Mouse (Mus musculus) intestine, postnatal 0 days (tissue): ENCODE results near the gene Litaf. TPM values are rescaled to one million over a fixed set of nuclear protein-coding genes. Genes with fewer than 3 reads are reported as not detected.

Experiments
- ATAC-seq: fragments of 200-750 bp; cut with Nextera tagmentation; 2 replicates; pipeline ENCODE4 v1.8.0; 2017; ENCODE audit warnings: mild to moderate bottlenecking, moderate TSS enrichment, moderate library complexity
- H3K27ac ChIP-seq: fragments of 300-500 bp; sonication (generic); 2 replicates; pipeline ENCODE4 v1.5.1; 2014; ENCODE audit warnings: mild to moderate bottlenecking, low read depth, low read length, moderate library complexity
- H3K27me3 ChIP-seq: fragments of 300-500 bp; sonication (generic); replicated peaks from 2 replicates; pipeline ENCODE4 v1.6.1; 2014; ENCODE audit warnings: low read length, mixed read lengths; ENCODE audit not compliant: control insufficient read depth, insufficient read depth
- H3K36me3 ChIP-seq: fragments of 300-500 bp; sonication (generic); 2 replicates; pipeline ENCODE4 v1.6.1; 2014; ENCODE audit warnings: mild to moderate bottlenecking, moderate library complexity; ENCODE audit not compliant: control insufficient read depth, insufficient read depth
- H3K4me1 ChIP-seq: fragments of 300-500 bp; sonication (generic); replicated peaks from 2 replicates; pipeline ENCODE4 v1.6.1; 2014; ENCODE audit warnings: antibody characterized with exemption, low read length, mixed read lengths; ENCODE audit not compliant: control insufficient read depth, insufficient read depth
- H3K4me2 ChIP-seq: fragments of 300-500 bp; sonication (generic); replicated peaks from 2 replicates; pipeline ENCODE4 v1.6.1; 2014; ENCODE audit warnings: low read depth, mild to moderate bottlenecking, moderate library complexity
- H3K4me3 ChIP-seq: fragments of 300-500 bp; sonication (generic); 2 replicates; pipeline ENCODE4 v1.5.1; 2014; ENCODE audit warnings: low read depth, low read length
- H3K9ac ChIP-seq: fragments of 300-500 bp; sonication (generic); 2 replicates; pipeline ENCODE4 v1.6.1; 2014; ENCODE audit warnings: mild to moderate bottlenecking, low read depth, low read length
- H3K9me3 ChIP-seq: fragments of 300-500 bp; sonication (generic); 2 replicates; pipeline ENCODE4 v1.6.1; 2016; ENCODE audit warnings: mixed run types; ENCODE audit not compliant: control insufficient read depth
- CTCF ChIP-seq: sonication (generic); IDR thresholded peaks from 2 replicates; pipeline ENCODE4 v1.5.1; 2016; ENCODE audit warnings: low read depth, mild to moderate bottlenecking, control low read depth, antibody characterized with exemption, moderate library complexity
- WGBS: fragments of 180-500 bp; shearing (Covaris S2); extraction: QIAGEN DNeasy Blood & Tissue Kit; methylation state at CpG from one replicate; pipeline ENCODE4 v1.1.7; 2014; 5-methylcytosine and 5-hydroxymethylcytosine counted together
- polyA plus RNA-seq: library from polyadenylated mRNA; unstranded; fragments of >200 nt; fragmentation: Nextera tagmentation; extraction: Ambion mirVana; gene quantifications from 2 replicates; pipeline ENCODE4 v1.2.1, GENCODE M21; 2015

The Litaf gene
- polyA plus RNA-seq, 1 experiment from 2014 or later = 168 TPM

DNA sequence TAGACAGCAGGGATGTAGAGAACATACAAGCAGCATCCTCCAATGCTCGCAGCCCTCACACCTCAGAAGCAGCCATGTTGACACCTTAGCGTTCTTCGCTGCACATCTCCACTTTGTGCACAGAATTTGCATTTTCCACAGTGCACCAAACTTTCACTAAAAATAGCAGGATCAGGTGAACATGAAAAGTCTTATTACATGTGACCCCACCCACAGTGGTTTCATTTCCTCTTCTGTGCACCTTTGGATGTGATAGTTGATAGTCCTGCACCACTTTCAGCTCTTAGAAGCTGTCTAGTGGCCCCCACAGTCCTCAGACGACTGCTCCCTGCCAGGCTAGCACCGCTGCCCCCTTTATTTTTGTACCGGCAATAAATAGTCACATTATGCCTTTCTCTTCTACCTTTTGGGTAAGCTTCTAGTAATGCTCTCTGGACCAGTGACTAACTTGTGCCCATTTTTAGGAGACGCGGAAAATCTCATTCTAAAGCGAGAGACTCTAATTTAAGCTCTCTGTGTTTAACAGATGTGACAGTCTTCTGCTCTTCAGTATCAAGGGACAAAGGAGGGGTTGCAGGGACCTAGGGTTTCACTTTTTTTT, 11.7 kb upstream of the Litaf start:
- peaks cover 80% of the 10 kb centered on the region for H3K36me3 ChIP-seq

DNA sequence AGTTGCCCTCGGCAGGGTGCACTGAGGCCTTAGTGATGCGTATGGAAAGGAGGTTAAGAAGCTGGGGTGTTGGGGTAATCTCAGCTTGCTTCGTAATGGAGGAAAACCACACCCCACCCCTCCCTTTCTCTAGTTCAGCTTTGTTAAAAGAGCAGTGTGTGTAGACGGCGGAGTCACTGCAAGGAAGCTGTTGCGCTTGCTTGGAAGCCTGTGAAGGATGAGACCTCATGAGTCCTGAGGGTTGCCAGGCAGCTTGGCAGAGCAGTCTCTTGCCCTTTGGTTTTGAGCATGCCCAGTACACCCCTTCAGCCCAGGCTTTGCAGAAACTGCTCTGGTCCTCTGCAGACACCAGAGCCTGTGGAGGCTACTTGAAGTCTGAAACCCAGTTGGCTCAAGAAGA, 7.1 kb upstream of the Litaf start:
- H3K9ac ChIP-seq = no peak overlapping the region
- ATAC-seq = no peak
- H3K27me3 ChIP-seq = no peaks in the 10 kb centered on the region
- TF ChIP-seq CTCF = no peak
- peaks cover 8% of the 10 kb centered on the region for H3K4me1 ChIP-seq
- 74% methylated on average over 6 of the region's 6 CpGs for WGBS
- H3K36me3 ChIP-seq = peaks cover 42% of the 10 kb centered on the region
- no peaks in the 10 kb centered on the region for H3K9me3 ChIP-seq
- no peak overlapping the region for H3K4me3 ChIP-seq
- H3K4me2 ChIP-seq = no peak overlapping the region
- no peak overlapping the region for H3K27ac ChIP-seq

More for the DNA sequence above, 11.7 kb upstream of the Litaf start:
- no peak overlapping the region for H3K4me3 ChIP-seq
- H3K27me3 ChIP-seq = no peaks in the 10 kb centered on the region
- no peak for ATAC-seq
- no peak for TF ChIP-seq CTCF
- H3K9me3 ChIP-seq = no peaks in the 10 kb centered on the region
- H3K27ac ChIP-seq = no peak overlapping the region
- no peak overlapping the region for H3K4me2 ChIP-seq
- no peak overlapping the region for H3K9ac ChIP-seq
- WGBS = 91% methylated on average over 9 of the region's 9 CpGs
- H3K4me1 ChIP-seq = no peaks in the 10 kb centered on the region

DNA sequence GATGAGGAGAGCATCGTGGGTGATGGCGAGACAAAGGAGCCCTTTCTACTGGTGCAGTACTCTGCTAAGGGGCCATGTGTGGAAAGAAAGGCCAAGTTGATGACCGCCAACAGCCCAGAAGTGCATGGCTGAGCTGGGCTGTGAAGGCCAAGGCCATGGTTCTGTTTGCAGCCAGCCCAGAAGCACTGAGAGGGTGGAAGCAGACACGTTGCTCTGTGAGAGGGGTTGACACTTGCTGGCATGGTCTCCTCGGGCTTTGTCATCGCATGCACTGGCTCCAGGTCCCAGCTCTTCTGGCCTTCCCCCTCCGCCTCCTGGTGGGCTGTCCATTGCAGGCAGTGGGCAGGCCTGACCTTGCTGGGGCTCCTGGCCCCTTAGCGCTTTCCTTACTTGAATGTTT, 6.5 kb upstream of the Litaf start:
- Histone ChIP-seq H3K27me3 (no peaks in the 10 kb centered on the region), H3K4me2 (no peak overlapping the region), H3K4me3 (no peak overlapping the region), H3K9ac (no peak overlapping the region), H3K27ac (no peak overlapping the region; the same call in 1 of the 2 replicates), H3K9me3 (no peaks in the 10 kb centered on the region), H3K4me1 (peaks cover 8% of the 10 kb centered on the region), H3K36me3 (peaks cover 38% of the 10 kb centered on the region)
- WGBS = 86% methylated on average over 8 of the region's 8 CpGs
- no peak for TF ChIP-seq CTCF
- ATAC-seq = no peak

DNA sequence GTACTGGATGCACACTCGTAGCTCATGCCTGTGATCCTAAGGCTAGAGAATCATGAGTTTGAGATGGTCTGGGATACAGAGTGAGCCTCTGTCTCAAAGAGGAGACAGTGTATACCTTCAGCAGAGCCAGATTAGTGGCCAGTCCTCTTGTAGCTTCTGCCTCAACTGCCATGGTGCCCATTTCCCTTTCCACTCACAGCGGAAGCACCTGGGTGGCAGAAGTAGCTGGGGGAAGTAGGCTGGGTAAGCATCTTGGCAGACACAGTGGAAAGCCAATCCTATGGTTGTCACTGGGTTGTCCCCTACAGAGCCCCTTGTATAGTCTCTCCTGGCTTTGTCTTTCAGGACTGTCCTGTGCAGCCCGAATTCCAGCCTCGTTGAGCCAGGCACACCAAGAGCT, 5.9 kb upstream of the Litaf start:
- 85% methylated on average over 4 of the region's 4 CpGs for WGBS
- Histone ChIP-seq H3K9me3 (no peaks in the 10 kb centered on the region), H3K4me3 (no peak overlapping the region), H3K27ac (no peak overlapping the region), H3K27me3 (no peaks in the 10 kb centered on the region), H3K9ac (no peak overlapping the region), H3K4me1 (peaks cover 8% of the 10 kb centered on the region), H3K36me3 (peaks cover 34% of the 10 kb centered on the region), H3K4me2 (no peak overlapping the region)
- no peak for TF ChIP-seq CTCF
- ATAC-seq = no peak

GRCm38 (mm10) chr16:11071176-11071575, 5.2 kb upstream of the Litaf start:
- peaks cover 8% of the 10 kb centered on the region for H3K4me1 ChIP-seq
- H3K9ac ChIP-seq = no peak overlapping the region
- ATAC-seq = no peak
- no peak overlapping the region for H3K27ac ChIP-seq
- H3K27me3 ChIP-seq = no peaks in the 10 kb centered on the region
- no peak for TF ChIP-seq CTCF
- H3K4me2 ChIP-seq = no peak overlapping the region
- H3K36me3 ChIP-seq = peaks cover 27% of the 10 kb centered on the region
- no peaks in the 10 kb centered on the region for H3K9me3 ChIP-seq
- H3K4me3 ChIP-seq = no peak overlapping the region
- WGBS = 85% methylated on average over 5 of the region's 5 CpGs

- peaks cover 12% of the 10 kb centered on the region for H3K4me1 ChIP-seq
- no peak overlapping the region for H3K9ac ChIP-seq
- H3K9me3 ChIP-seq = no peaks in the 10 kb centered on the region
- H3K36me3 ChIP-seq = peaks cover 14% of the 10 kb centered on the region
- H3K27me3 ChIP-seq = no peaks in the 10 kb centered on the region
- peak overlapping the region; percentile 41 for H3K27ac ChIP-seq
- no peak for TF ChIP-seq CTCF
- H3K4me2 ChIP-seq = 0 out of 2 replicates have a peak overlapping the region, but pooled peaks have one; percentile 24
- WGBS = 45% methylated on average over 7 of the region's 7 CpGs
- H3K4me3 ChIP-seq = no peak overlapping the region
- ATAC-seq = no peak
Measured at GRCm38 (mm10) chr16:11069710-11070420, 3.9 kb upstream of the Litaf start.
